Mouse (Mus musculus) layer of hippocampus, postnatal 36 days (tissue): ENCODE data around the gene Nrap. TPM values are rescaled to one million over a fixed set of nuclear protein-coding genes. Genes with fewer than 3 reads are reported as not detected.

ENCODE experiments used
- DNase-seq, 2 experiments: peaks; one replicate each; pipeline ENCODE4 v3.0.0; 2022
- total RNA-seq, 2 experiments: library from RNA; stranded (reverse); gene quantifications; 2 replicates each; pipeline ENCODE4 v1.2.3; 2021

Gene Nrap
- total RNA-seq, 2 experiments from 2014 or later, result 0.07 to 0.08 TPM

DNA sequence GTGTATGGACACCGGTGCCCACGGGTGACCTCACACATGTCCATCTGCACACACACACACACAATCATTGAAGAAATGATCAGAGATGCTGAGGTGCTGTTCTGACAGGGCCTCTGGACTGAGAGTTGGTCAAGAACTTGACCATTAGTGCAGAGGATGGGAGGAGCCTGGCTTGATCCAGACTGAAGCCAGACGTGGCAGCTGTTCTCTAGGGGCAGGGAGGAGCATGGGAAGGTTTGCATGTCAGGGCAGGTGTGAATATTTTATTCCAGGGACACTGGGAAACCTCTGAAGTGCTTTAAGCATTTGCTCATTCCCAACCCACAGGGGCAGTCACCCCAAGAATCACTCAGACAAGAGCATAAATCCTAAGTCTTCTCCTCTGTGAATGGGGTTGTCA, 92.6 kb downstream of the Nrap start:
- no peak for DNase-seq

- no peak for DNase-seq
Observed at GRCm38 (mm10) chr19:56296668-56297067, 93.2 kb downstream of the Nrap start.

DNA sequence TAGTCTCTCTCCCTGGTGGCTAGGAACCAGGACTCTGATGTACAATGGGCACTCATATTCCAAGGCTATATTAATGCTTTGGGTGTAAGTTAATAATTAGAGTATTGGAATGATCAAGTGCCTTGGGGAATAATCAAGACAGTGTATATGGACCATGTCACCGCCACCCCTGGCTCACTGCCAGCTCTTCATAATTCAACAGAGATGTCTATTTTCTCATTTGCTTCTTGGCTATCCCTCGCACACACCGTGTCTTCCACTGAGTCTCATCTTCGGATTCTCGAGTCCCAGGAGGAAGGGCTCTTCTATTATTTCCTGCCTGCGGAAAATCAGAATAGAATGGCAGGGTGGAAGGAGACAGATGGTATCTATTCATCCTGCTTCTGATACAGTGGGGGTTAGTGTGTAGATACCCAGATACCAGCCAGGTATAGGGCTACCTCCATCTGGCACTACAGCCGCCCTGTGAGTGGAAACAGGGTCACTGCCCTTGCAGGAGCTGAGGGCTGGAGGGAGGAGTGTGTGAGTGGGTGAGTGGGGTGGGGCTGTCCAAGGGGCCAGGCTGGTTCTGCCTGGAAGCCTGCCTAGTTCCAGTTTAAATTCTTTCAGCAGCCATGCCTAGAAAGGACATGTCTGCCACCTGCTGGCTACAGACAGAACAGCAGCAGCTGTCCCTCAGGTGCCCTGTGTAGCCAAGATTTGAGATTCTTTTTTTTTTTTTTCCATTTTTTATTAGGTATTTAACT, 95.0 kb downstream of the Nrap start:
- peak; percentile 59 to 69 for DNase-seq

DNA sequence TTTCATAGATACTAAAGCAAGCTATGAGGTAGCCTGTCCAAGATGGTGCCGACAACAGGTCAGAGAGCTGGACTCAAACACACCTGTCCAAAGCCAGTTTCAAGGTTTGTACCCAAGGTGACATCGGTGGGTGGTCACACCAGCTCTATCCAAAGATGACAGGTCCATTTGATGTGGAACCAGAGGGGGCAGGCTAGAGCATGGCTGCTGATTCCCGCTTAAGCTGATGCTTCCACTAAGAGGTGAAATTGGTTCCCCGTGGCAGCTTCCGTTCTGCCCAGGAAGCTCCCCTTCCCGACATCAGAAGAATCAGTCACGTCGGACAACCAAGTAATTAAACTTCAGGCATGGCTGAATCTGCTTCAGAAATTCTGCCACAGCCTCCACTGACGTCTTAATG, 97.5 kb downstream of the Nrap start:
- no peak for DNase-seq

GRCm38 (mm10) chr19:56291898-56292297, 97.9 kb downstream of the Nrap start:
- no peak for DNase-seq

GRCm38 (mm10) chr19:56289642-56290041, 100.2 kb downstream of the Nrap start:
- DNase-seq, result no peak

- no peak for DNase-seq
Observed at GRCm38 (mm10) chr19:56288436-56288835, 101.4 kb downstream of the Nrap start.

DNA sequence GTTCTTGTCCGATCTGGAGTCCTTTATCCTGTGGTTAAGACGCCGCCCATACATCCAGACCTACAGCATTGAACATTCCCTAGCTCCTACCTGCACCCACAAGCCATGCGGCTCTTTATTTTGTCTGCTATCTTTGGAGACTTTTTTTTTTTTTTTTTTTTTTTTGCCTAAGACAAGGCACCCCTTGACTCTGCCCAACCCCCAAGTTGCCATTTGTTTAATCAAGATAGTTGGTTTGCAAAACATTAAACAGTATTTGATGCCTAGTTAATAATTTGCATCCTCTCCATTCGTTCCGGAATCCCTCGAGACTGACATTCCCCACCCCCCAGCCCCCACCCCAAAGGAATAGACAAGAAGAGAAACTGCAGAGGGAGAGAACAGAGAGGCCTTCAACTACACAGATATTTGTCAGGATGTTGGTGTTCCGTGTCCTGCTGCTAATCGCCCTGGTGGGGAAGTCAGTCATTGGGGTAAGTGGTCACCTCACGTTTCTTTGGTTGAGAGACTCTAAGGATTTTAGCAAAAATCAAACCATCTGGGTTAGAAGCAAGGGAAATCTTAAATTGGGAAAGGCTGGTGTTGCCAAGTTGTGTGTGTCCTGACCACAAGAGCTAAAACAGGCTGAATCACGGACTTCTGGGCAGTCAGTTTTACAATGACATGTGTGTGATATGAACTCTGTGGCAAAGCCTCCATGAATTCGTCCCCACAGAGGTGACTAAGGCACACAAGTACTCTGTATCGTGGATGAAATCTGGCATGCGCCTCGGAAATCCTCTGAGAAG, 102.1 kb downstream of the Nrap start:
- DNase-seq, result no peak

DNA sequence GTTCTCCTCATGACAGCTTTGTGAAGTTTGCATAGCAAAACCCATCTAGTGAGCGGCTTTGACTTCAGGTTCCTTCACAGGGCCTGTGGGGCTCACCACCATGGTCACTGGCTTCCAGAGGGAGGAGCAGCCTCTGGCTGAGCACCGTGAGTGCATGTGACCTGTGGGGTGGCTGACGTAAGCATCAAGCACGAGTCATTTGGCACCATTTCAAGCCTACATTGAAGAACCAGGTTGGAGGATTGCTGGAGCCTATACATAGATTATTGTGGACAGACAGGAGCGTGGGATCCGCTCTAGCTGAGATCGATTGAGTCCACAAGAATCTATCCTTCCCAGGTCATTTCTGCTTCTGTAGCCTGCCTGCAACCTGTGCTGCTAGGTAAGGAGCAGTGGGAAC, 103.0 kb downstream of the Nrap start, which contains the start of gene Habp2:
Gene Habp2, plus strand, starts transcription at position 272 of the 400 bp plus-strand sequence.
- DNase-seq, result no peak

DNA sequence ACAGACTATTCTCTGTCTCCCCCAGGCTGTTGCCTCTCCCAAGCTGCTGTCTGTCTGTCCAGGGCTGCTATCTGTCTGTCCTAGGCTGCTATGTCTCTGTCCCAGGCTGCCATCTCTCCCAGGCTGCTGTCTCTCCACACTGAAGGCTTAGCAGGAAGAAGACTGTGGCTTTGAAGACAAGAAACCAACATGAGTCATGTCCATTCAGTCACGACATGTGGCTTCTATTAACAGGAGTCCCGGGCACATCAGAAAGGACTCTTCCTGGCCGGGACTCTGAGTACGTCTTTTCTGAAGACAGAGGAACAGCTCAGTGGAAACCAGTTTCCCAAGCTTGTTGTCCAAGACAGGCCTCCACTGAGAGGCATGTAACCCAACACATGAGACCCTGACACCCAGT, 104.6 kb downstream of the Nrap start:
- no peak for DNase-seq

DNA sequence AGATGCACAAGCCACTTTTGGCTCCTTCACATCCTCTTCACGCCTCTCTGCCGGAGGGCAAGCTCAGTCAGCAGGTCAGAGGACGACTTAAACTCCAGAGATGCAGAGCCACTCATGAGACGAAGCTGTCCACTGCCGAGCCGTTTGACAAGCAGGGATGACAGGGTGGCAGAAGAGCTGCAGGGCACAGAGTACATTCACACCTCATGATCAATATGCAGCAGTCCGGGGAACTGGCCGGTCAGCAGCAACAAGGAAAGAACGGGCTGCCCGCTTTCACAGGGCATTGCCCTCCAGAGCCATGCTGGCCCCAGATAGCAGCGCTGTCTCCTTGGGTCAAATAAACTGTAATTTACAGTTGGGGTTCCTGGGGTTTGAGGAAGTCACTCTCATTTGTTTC, 111.5 kb downstream of the Nrap start:
- DNase-seq, result no peak

DNA sequence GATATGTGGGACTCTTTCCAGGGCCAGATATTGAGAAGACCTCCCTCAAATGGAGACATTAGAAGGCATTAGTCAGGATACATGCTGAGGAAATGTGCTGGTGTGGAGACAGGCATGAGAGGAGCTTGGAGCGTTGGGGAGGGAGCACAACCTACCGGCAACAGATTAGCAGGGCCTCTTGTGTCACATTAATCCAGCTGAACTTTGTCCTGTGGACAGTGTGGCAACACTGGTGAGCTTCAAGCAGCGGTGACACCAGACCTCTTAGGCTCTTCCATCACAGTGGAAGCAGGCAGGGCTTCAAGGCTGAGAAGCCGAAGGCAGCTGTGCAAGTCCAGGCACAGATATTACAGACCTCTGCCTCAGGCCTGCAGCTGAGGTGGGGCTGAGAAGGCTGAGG, 111.9 kb downstream of the Nrap start:
- DNase-seq, result no peak

DNA sequence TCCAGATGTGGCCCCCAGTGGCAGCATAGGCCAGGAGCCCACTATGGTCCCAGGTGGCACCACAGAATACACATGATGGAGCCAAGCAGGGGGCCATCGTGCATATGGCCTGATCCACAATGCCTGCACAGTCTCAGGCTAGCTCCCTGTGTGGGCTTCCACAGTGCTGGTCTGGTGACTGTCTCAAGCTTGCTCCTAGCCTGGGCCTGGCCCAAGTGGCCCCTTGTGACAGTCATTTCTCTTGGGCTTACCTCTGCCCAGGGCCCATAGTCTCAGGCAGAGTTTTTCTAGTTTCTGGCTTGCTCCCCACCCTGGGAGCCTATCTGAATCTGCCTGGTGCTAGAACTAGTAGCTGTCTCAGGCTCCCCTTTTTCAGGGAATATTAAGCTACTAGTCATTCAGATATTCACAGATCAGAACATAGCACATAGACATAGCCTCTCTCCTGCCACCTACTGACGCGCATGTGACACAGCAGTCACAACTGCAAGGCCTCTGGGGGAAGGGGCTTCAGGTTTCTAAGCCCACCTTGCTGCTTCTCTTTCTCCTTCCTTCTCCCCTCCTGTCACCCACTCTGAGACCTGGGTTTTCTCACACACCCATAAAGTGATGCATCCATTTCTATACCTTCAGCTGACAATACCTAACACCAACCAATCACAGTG, 112.6 kb downstream of the Nrap start:
- no peak for DNase-seq

DNA sequence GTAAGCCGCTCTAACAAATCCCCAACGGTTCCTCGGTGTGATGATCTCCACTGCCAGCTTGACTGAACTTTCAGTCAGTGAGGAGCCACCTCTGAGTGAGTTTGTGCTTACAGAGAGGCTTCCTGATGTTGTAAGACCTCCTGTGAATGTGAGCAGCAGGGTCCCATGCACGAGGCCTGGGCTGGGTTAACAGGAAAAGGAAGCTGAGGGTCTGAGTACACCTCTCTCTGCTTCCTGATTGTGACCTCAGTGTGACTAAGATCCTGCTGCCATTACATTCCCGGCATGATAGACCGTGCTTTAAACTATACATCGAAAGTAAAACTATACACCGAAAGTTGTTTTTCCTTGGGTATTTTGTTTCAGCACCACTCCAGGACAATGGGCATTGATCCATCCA, 117.8 kb downstream of the Nrap start:
- no peak for DNase-seq

Other genes starting within 250 kb of the Nrap start
- gene Habp2, start 102.9 kb downstream of the Nrap start, total RNA-seq, result not detected
- 1 to 10 TPM; 1.3 to 1.9 TPM for gene Casp7, start 7.1 kb upstream of the Nrap start, total RNA-seq
- gene Plekhs1, start 71.6 kb upstream of the Nrap start, total RNA-seq, result under 1 TPM; 0.22 to 0.33 TPM
- 1 to 10 TPM; 6.1 to 6.4 TPM for gene Dclre1a, start 158.2 kb upstream of the Nrap start, total RNA-seq
- 10 to 100 TPM; 11.5 to 13.4 TPM for gene Nhlrc2, start 158.2 kb upstream of the Nrap start, total RNA-seq